Mouse (Mus musculus): ENCODE measurements at regions not wholly inside any gene's neighbourhood (a gene's known extent, or its start where the extent isn't known, plus 50 kb on each side); places are given as distances from the start of the nearest gene placed in this dataset.

GRCm38 (mm10) chr14:74397202-74397601 is 243.4 kb upstream of the Htr2a start:
- no peak for TF ChIP-seq POLR2A (IDR thresholded peaks at IDR 0.05; ENCODE audit: borderline replicate concordance, extremely low read depth, insufficient read depth, insufficient read length, poor library complexity, severe bottlenecking)
- TF ChIP-seq CTCF (IDR thresholded peaks at IDR 0.05; ENCODE audit: borderline replicate concordance, extremely low read depth, insufficient read depth, insufficient read length), result no peak
- peak; percentile 52 for DNase-seq (ENCODE audit: low read depth)

DNA sequence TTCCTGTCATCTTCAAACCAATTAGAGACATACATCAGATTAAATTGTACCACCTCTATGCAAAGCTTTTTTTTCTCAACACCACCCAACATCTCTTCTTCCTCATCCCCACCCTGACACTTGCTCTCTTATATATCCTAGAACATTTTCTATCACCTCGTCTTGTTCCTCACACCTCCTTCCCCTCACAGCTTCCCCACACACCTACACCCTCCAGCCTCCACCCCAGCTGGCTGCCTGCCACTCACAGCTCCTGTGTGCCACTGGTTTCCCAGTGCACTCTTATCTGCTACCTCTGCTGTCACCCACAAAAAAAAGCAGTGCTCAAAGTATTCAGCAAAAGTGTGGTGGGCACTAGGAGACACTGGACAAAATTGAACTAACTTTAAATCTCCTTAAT is 231.2 kb upstream of the Htr2a start:
- TF ChIP-seq CTCF (IDR thresholded peaks at IDR 0.05; ENCODE audit: borderline replicate concordance, extremely low read depth, insufficient read depth, insufficient read length), result no peak
- TF ChIP-seq POLR2A (IDR thresholded peaks at IDR 0.05; ENCODE audit: borderline replicate concordance, extremely low read depth, insufficient read depth, insufficient read length, poor library complexity, severe bottlenecking), result no peak

GRCm38 (mm10) chr14:74428226-74428625 is 212.4 kb upstream of the Htr2a start:
- TF ChIP-seq CTCF (IDR thresholded peaks at IDR 0.05; ENCODE audit: borderline replicate concordance, extremely low read depth, insufficient read depth, insufficient read length) (no peak), POLR2A (IDR thresholded peaks at IDR 0.05; ENCODE audit: borderline replicate concordance, extremely low read depth, insufficient read depth, insufficient read length, poor library complexity, severe bottlenecking) (no peak)
- peak; percentile 12 for DNase-seq (ENCODE audit: low read depth)

More for the DNA sequence above, 231.2 kb upstream of the Htr2a start:
- no peak for DNase-seq (ENCODE audit: low read depth)

DNA sequence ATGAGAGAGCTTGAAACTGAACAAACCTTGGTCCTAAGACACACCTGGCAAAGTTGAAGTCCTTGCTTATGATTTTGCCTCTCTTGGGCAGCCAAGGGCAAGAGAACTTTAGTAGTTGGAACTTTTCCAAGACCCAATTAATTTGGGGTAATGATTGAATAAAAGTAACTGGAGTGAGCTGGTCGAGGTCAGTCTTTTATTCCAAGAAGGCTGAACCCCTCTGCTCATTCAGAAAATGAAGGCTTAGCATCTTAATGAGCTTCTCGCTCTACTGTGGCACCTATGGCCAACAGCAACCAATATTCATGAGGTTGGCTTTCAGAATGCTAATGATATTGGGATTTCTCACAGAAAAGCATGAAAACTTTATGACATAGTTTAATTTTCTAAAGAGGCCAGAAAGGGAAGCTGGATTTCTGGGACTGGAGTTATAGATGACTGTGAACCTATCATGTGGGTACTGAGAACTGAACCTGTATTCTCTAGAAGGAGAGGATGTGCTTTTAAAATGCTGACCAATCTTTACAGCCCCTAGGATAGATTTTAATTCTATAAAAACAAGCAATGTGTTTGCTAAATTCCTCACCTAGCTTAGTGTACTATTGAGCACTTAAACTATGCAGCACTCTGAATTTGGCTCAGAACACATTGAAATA is 176.5 kb upstream of the Htr2a start:
- DNase-seq (ENCODE audit: low read depth), result peak; percentile 87
- TF ChIP-seq POLR2A (IDR thresholded peaks at IDR 0.05; ENCODE audit: borderline replicate concordance, extremely low read depth, insufficient read depth, insufficient read length, poor library complexity, severe bottlenecking) (no peak), CTCF (IDR thresholded peaks at IDR 0.05; ENCODE audit: borderline replicate concordance, extremely low read depth, insufficient read depth, insufficient read length) (no peak)

DNA sequence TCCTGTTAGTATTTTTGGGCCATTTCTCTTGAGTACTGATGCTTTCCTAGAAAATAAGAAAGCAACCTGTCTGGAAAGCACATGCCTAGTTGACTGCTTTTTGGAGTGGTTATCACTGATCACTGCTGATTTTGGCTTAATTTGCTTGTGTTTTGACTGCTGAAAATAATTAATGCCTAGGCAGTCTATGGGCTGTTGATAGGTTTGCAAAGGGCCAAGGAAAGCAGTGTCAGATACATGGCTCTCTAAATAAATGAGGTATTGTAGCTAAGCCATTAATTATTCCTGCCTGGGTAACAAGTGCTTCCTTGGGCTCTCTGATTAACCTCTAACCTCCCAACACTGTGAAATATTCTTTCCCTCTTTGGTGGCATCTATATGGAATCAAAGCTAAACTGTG is 145.1 kb upstream of the Htr2a start:
- peak; percentile 76 for DNase-seq (ENCODE audit: low read depth)
- TF ChIP-seq POLR2A (IDR thresholded peaks at IDR 0.05; ENCODE audit: borderline replicate concordance, extremely low read depth, insufficient read depth, insufficient read length, poor library complexity, severe bottlenecking), result no peak
- no peak for TF ChIP-seq CTCF (IDR thresholded peaks at IDR 0.05; ENCODE audit: borderline replicate concordance, extremely low read depth, insufficient read depth, insufficient read length)

GRCm38 (mm10) chr14:74511521-74511920 is 129.1 kb upstream of the Htr2a start:
- TF ChIP-seq CTCF (IDR thresholded peaks at IDR 0.05; ENCODE audit: borderline replicate concordance, extremely low read depth, insufficient read depth, insufficient read length) (no peak), POLR2A (IDR thresholded peaks at IDR 0.05; ENCODE audit: borderline replicate concordance, extremely low read depth, insufficient read depth, insufficient read length, poor library complexity, severe bottlenecking) (no peak)
- DNase-seq (ENCODE audit: low read depth), result no peak

DNA sequence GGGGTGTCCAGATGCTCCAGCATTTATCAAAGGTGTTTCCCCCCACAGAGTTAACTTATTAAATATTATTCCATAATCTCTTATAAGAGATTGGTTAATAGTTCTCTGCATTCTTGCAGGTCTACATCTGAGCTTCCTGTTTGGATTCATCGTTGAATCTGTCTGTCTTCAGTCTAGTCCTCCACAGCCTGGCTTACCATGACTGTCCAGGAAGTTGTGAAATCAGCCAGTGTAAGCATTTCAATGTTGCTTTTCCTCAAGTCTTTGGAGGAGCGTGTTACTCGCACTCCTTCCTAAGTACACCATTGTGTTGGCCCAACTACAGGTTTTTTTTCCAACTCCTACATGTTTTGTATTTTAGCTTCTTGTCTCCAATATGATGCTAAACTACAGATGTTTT is 124.2 kb upstream of the Htr2a start:
- DNase-seq (ENCODE audit: low read depth), result no peak
- TF ChIP-seq POLR2A (IDR thresholded peaks at IDR 0.05; ENCODE audit: borderline replicate concordance, extremely low read depth, insufficient read depth, insufficient read length, poor library complexity, severe bottlenecking) (no peak), CTCF (IDR thresholded peaks at IDR 0.05; ENCODE audit: borderline replicate concordance, extremely low read depth, insufficient read depth, insufficient read length) (no peak)

GRCm38 (mm10) chr14:74519531-74519930 is 121.1 kb upstream of the Htr2a start:
- TF ChIP-seq POLR2A (IDR thresholded peaks at IDR 0.05; ENCODE audit: borderline replicate concordance, extremely low read depth, insufficient read depth, insufficient read length, poor library complexity, severe bottlenecking) (no peak), CTCF (IDR thresholded peaks at IDR 0.05; ENCODE audit: borderline replicate concordance, extremely low read depth, insufficient read depth, insufficient read length) (no peak)
- no peak for DNase-seq (ENCODE audit: low read depth)

DNA sequence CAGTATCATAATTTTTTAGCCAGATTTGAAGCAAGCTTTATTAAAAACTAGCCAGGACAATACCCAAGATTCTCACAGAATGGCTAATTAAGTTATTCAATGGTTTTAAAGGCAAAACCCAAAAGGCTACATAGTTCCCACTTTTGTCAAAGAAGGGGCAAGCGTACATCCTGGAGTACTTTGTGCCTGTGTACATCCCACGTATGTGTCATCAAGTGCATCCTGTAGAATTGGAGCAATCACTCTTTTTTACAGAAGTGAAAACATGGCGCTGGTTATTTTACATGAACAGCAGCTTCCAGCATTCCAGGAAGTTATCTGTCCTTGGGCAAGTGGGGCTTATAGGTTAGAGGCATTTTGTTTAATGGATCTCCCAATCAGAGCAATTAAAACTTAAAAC is 119.0 kb upstream of the Htr2a start:
- no peak for TF ChIP-seq POLR2A (IDR thresholded peaks at IDR 0.05; ENCODE audit: borderline replicate concordance, extremely low read depth, insufficient read depth, insufficient read length, poor library complexity, severe bottlenecking)
- no peak for TF ChIP-seq CTCF (IDR thresholded peaks at IDR 0.05; ENCODE audit: borderline replicate concordance, extremely low read depth, insufficient read depth, insufficient read length)
- DNase-seq (ENCODE audit: low read depth), result no peak

DNA sequence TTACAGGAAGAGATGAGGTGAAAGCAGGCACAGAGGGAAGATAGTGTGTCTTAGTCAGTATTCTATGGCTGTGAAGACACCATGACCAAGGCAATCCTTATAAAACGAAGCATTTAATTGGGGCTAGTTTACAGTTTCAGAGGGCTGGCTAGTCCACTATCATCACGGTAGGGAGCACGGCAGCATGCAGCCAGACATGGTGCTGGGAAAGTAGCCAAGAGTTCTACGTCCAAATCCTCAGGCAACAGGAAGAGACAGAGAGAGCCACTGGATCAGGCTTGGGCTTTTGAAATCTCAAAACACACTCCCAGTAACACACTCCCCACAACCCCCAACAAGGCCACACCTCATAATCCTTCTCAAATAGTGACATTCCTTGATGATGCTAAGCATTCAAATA is 113.4 kb upstream of the Htr2a start:
- TF ChIP-seq CTCF (IDR thresholded peaks at IDR 0.05; ENCODE audit: borderline replicate concordance, extremely low read depth, insufficient read depth, insufficient read length) (no peak), POLR2A (IDR thresholded peaks at IDR 0.05; ENCODE audit: borderline replicate concordance, extremely low read depth, insufficient read depth, insufficient read length, poor library complexity, severe bottlenecking) (no peak)
- DNase-seq (ENCODE audit: low read depth), result no peak

- peak; percentile 78 for DNase-seq (ENCODE audit: low read depth)
- TF ChIP-seq POLR2A (IDR thresholded peaks at IDR 0.05; ENCODE audit: borderline replicate concordance, extremely low read depth, insufficient read depth, insufficient read length, poor library complexity, severe bottlenecking), result no peak
- no peak for TF ChIP-seq CTCF (IDR thresholded peaks at IDR 0.05; ENCODE audit: borderline replicate concordance, extremely low read depth, insufficient read depth, insufficient read length)
Measured at GRCm38 (mm10) chr14:74529368-74529951, 111.2 kb upstream of the Htr2a start.

- DNase-seq (ENCODE audit: low read depth), result peak; percentile 38
Measured at GRCm38 (mm10) chr14:74538187-74538586, 102.5 kb upstream of the Htr2a start.

More at GRCm38 (mm10) chr14:74538187-74538586, 102.5 kb upstream of the Htr2a start:
- TF ChIP-seq POLR2A (IDR thresholded peaks at IDR 0.05; ENCODE audit: borderline replicate concordance, extremely low read depth, insufficient read depth, insufficient read length, poor library complexity, severe bottlenecking) (no peak), CTCF (IDR thresholded peaks at IDR 0.05; ENCODE audit: borderline replicate concordance, extremely low read depth, insufficient read depth, insufficient read length) (no peak)
